Mouse (Mus musculus): Measurements from ENCODE around the gene Atl1. TPM values are rescaled to one million over a fixed set of nuclear protein-coding genes. Genes with fewer than 3 reads are reported as not detected.

Gene Atl1
- total and polyA plus RNA-seq, 3 experiments = 0.50 to 1.0 TPM; not detected in 1

DNA sequence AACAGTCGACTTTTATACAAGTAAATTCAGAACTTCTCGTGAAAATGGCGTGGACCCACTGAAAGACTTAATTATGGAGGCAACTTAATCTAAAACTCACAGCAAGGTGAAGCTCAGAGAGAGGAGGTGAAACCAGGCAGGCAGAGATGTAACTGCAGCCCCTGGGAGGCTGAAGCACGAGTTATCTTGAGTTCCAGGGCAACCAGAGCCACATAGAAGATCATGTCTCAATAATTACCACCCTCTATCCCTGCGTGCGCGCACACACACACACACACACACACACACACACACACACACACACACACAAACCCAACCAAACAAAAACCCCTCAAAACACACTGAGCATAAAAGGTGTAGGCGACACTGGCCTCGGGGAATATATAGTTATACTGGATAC, 45.9 kb upstream of the Atl1 start:
- Histone ChIP-seq H3K9me3 (replicated peaks; ENCODE audit: insufficient read depth, low read length) (no peaks in the 10 kb centered on the region), H3K4me3 (ENCODE audit: control insufficient read depth in 1 of 2, insufficient read depth in 1 of 2, low read depth in 2 of 2, low read length in 2 of 2) (no peak overlapping the region), H3K27ac (ENCODE audit: control insufficient read depth, low read depth, low read length) (no peak overlapping the region), H3K4me1 (ENCODE audit: control insufficient read depth in 1 of 2, insufficient read depth in 2 of 2, low read length in 2 of 2) (no peaks in the 10 kb centered on the region), H3K27me3 (ENCODE audit: control insufficient read depth in 1 of 2, insufficient read depth in 2 of 2, low read length in 2 of 2) (no peaks in the 10 kb centered on the region), H3K79me2 (ENCODE audit: control insufficient read depth, insufficient read depth, low read length, poor library complexity) (no peaks in the 10 kb centered on the region), H3K36me3 (ENCODE audit: control insufficient read depth in 1 of 2, insufficient read depth in 2 of 2, low read length in 2 of 2) (peaks cover 0 to 3% of the 10 kb centered on the region in 2 experiments; a peak in 1 of 4 replicates), H3K9ac (ENCODE audit: control insufficient read depth, low read depth, low read length, poor library complexity, severe bottlenecking) (no peak overlapping the region)
- no peak for DNase-seq (ENCODE audit: low read depth, low spot score)
- no peak for TF ChIP-seq POLR2AphosphoS2 (IDR thresholded peaks at IDR 0.05; ENCODE audit: low read length)
- TF ChIP-seq UBTF (IDR thresholded peaks at IDR 0.05; ENCODE audit: borderline replicate concordance, insufficient read depth, low read depth, low read length) = no peak
- TF ChIP-seq SMC3 (IDR thresholded peaks at IDR 0.05; ENCODE audit: low read depth, low read length) = no peak
- TF ChIP-seq HCFC1 (IDR thresholded peaks at IDR 0.05; ENCODE audit: low read depth, low read length) = no peak
- no peak for TF ChIP-seq E2F4 (IDR thresholded peaks at IDR 0.05; ENCODE audit: borderline replicate concordance, low read depth, low read length)
- TF ChIP-seq ZC3H11A (IDR thresholded peaks at IDR 0.05; ENCODE audit: low read depth, low read length) = no peak
- no peak for TF ChIP-seq TCF12 (IDR thresholded peaks at IDR 0.05; ENCODE audit: low read depth, low read length)
- TF ChIP-seq POLR2AphosphoS5 (IDR thresholded peaks at IDR 0.05; ENCODE audit: borderline replicate concordance, low read depth, low read length) = no peak
- TF ChIP-seq CHD2 (IDR thresholded peaks at IDR 0.05; ENCODE audit: low read length) = no peak
- no peak for TF ChIP-seq MYC (IDR thresholded peaks at IDR 0.05; ENCODE audit: low read depth, low read length)
- TF ChIP-seq MAX (IDR thresholded peaks at IDR 0.05; ENCODE audit: low read length) = no peak
- no peak for TF ChIP-seq ETS1 (IDR thresholded peaks at IDR 0.05; ENCODE audit: low read depth, low read length)
- no peak for TF ChIP-seq RAD21 (IDR thresholded peaks at IDR 0.05; ENCODE audit: low read depth, low read length)

DNA sequence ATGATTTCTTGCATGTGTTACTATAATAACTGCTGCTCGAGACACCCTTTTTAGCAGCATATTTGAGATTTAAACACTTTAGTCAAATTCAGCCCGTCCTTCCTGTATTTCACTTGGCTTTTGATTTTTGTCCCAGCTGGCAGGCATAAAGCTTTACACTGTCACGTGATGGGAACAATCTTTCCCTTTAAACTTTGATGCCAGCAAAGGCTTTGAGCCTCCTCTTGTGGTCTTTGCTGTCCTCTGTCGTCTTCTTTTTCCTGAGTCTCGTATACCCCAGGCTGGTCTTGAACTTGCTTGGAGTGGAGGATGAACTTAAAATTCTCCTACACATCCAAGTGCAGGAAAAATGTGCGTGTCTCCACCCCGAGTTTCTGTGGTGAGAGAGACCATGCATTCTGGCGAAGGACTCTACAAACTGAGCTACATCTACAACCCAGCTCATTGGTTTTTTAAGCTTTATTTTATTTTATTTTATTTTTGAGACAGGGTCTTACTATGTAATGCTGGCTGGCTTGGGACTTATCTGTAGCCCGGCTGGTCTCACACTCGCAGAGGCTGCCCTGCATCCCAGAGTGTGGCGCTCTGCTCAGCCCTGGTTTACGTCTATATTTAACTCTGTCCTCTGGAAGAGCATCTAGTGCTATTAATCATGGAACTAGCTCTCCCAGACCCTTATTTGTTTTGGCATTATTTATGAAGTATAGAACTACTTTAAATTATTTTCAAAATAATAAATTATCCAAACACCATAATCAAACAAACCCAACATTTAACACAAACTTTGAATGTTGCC, 44.1 kb upstream of the Atl1 start:
- TF ChIP-seq ZC3H11A (IDR thresholded peaks at IDR 0.05; ENCODE audit: low read depth, low read length) = no peak
- no peak for TF ChIP-seq ETS1 (IDR thresholded peaks at IDR 0.05; ENCODE audit: low read depth, low read length)
- TF ChIP-seq MAFK (IDR thresholded peaks at IDR 0.05; ENCODE audit: borderline replicate concordance, low read depth, low read length) = no peak
- no peak for TF ChIP-seq CHD1 (IDR thresholded peaks at IDR 0.05; ENCODE audit: low read depth, low read length)
- TF ChIP-seq UBTF (IDR thresholded peaks at IDR 0.05; ENCODE audit: borderline replicate concordance, insufficient read depth, low read depth, low read length) = no peak
- no peak for TF ChIP-seq ZMIZ1 (IDR thresholded peaks at IDR 0.05; ENCODE audit: low read depth, low read length)
- TF ChIP-seq TCF12 (IDR thresholded peaks at IDR 0.05; ENCODE audit: low read depth, low read length) = no peak
- TF ChIP-seq NRF1 (IDR thresholded peaks at IDR 0.05; ENCODE audit: insufficient read depth, low read depth, low read length, poor library complexity, severe bottlenecking) = no peak
- TF ChIP-seq E2F4 (IDR thresholded peaks at IDR 0.05; ENCODE audit: borderline replicate concordance, low read depth, low read length) = no peak
- TF ChIP-seq SIN3A (IDR thresholded peaks at IDR 0.05; ENCODE audit: low read length) = no peak
- no peak for TF ChIP-seq TAL1 (IDR thresholded peaks at IDR 0.05; ENCODE audit: low read length)
- TF ChIP-seq MAX (IDR thresholded peaks at IDR 0.05; ENCODE audit: low read length) = no peak
- TF ChIP-seq NELFE (IDR thresholded peaks at IDR 0.05; ENCODE audit: low read depth, low read length) = no peak
- TF ChIP-seq CHD2 (IDR thresholded peaks at IDR 0.05; ENCODE audit: low read length) = no peak
- no peak for TF ChIP-seq MAZ (IDR thresholded peaks at IDR 0.05; ENCODE audit: low read depth, low read length)
- no peak for TF ChIP-seq POLR2AphosphoS5 (IDR thresholded peaks at IDR 0.05; ENCODE audit: borderline replicate concordance, low read depth, low read length)
- TF ChIP-seq USF1 (IDR thresholded peaks at IDR 0.05; ENCODE audit: low read depth, low read length) = no peak
- no peak for TF ChIP-seq GABPA (IDR thresholded peaks at IDR 0.05; ENCODE audit: low read depth, low read length)
- no peak for TF ChIP-seq ELF1 (IDR thresholded peaks at IDR 0.05; ENCODE audit: low read depth, low read length)
- Histone ChIP-seq H3K79me2 (ENCODE audit: control insufficient read depth, insufficient read depth, low read length, poor library complexity) (no peaks in the 10 kb centered on the region), H3K27ac (ENCODE audit: control insufficient read depth, low read depth, low read length) (no peak overlapping the region), H3K4me3 (ENCODE audit: control insufficient read depth in 1 of 2, insufficient read depth in 1 of 2, low read depth in 2 of 2, low read length in 2 of 2) (no peak overlapping the region), H3K27me3 (ENCODE audit: control insufficient read depth in 1 of 2, insufficient read depth in 2 of 2, low read length in 2 of 2) (no peaks in the 10 kb centered on the region), H3K9me3 (replicated peaks; ENCODE audit: insufficient read depth, low read length) (no peaks in the 10 kb centered on the region), H3K4me1 (ENCODE audit: control insufficient read depth in 1 of 2, insufficient read depth in 2 of 2, low read length in 2 of 2) (0 out of 4 replicates have a peak, but pooled peaks cover 0 to 1% of the 10 kb centered on the region in 2 experiments), H3K9ac (ENCODE audit: control insufficient read depth, low read depth, low read length, poor library complexity, severe bottlenecking) (no peak overlapping the region), H3K36me3 (ENCODE audit: control insufficient read depth in 1 of 2, insufficient read depth in 2 of 2, low read length in 2 of 2) (peaks cover 0 to 1% of the 10 kb centered on the region in 2 experiments; a peak in 1 of 4 replicates)
- no peak for DNase-seq (ENCODE audit: low read depth, low spot score)
